In the genomic region with DNA sequence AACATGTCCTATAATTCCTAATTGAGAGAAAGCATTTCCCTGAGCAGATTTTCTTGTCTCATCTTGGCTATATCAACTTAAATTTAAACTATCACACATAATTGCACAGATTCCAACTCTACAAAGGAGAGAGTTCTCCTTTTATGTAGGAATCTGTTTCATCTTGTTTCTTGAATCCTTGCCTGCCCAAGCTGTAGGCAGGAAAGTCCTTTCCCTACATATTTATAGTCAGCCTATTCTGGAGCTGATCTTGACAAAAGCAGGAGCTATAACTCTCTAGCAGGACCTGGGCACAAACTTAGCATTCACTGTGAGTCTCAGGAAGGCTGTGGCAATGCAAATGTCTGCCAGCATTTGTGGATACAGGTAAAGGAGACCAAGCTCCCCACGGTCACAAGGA, we compare ENCODE assay signal across 27 mouse cellular contexts.
"Had no signal": no experiment of that assay in that cellular context is flagged by ENCODE, and none has a peak within 500 bp of the region (broad histone marks: within the 10 kb centered on the region; RNA-seq: fewer than 3 reads in every experiment).

No protein-coding gene starts in this region.

- H3K4me1 ChIP-seq: embryonic facial prominence, embryonic 10.5 days; embryonic facial prominence, embryonic 12.5 days; embryonic facial prominence, embryonic 13.5 days; embryonic facial prominence, embryonic 15.5 days; forebrain, embryonic 10.5 days; forebrain, embryonic 12.5 days; forebrain, embryonic 13.5 days had no signal

- DNase-seq: cerebellum, adult 8-10 months; cerebellum, adult 9-10 months; cerebellum, adult 9-11 months; cerebellum, postnatal 10 days; cerebellum, postnatal 14 days; cerebellum, postnatal 25 days; cerebellum, postnatal 36 days; embryo, embryonic 11 days; forebrain, postnatal 0 days; gastrocnemius, adult 2 months; gastrocnemius, postnatal 10 days; gastrocnemius, postnatal 14 days; gastrocnemius, postnatal 25 days; gastrocnemius, postnatal 36 days; heart, adult 18-20 months; heart, adult 2 months had no signal

- ATAC-seq: forebrain, embryonic 13.5 days; forebrain, embryonic 14.5 days; forebrain, embryonic 15.5 days; forebrain, embryonic 16.5 days; forebrain, postnatal 0 days had no signal

- H3K4me3 ChIP-seq: embryonic facial prominence, embryonic 10.5 days; embryonic facial prominence, embryonic 12.5 days; embryonic facial prominence, embryonic 13.5 days; embryonic facial prominence, embryonic 15.5 days; erythroblast, embryonic 14.5 days; forebrain, embryonic 10.5 days; forebrain, embryonic 12.5 days; forebrain, embryonic 13.5 days; forebrain, embryonic 15.5 days; gastrocnemius, adult 2 months; heart, adult 2 months had no signal
